Mouse (Mus musculus) left cerebral cortex, adult 6 months (tissue): ENCODE measurements around the gene Gm8126. TPM values are rescaled to one million over a fixed set of nuclear protein-coding genes. Genes with fewer than 3 reads are reported as not detected.

Experiments
- long read RNA-seq, 2 experiments: library from polyadenylated mRNA; unstranded; transcript quantifications; one replicate each; pipeline ENCODE4 v2.0.0; 2019 to 2020
- polyA plus RNA-seq: library from polyadenylated mRNA; unstranded; fragments of <200 nt; fragmentation: Nextera tagmentation; gene quantifications from 2 replicates; pipeline ENCODE4 v1.2.3, GENCODE M21; 2021

Gene Gm8126
- polyA plus RNA-seq, result not detected in 2 replicates
- long read RNA-seq, experiment 1, result 0 reads
- long read RNA-seq, experiment 2, result 0 reads

DNA sequence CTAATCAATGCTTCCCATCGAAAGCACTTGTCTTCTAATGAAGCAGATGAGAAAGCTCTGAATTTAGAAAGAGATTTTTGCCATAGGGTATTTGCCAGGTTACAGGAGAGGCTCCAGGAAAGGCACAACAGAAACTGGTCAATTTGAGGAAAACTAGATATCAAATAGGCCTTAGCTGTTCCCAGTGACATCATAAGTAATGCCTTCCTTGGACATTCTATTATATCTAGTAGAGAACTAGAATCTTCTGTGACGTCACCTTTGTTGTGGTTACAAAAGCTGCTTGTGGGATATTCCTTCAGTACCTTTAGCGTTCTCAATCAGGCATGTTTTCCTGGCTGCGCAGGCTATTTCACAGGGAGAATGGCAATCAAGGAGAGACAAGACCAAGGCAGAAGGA is at the start of gene Gm8126:
Gene Gm8126, plus strand, starts transcription at position 301 of the 400 bp plus-strand sequence.

DNA sequence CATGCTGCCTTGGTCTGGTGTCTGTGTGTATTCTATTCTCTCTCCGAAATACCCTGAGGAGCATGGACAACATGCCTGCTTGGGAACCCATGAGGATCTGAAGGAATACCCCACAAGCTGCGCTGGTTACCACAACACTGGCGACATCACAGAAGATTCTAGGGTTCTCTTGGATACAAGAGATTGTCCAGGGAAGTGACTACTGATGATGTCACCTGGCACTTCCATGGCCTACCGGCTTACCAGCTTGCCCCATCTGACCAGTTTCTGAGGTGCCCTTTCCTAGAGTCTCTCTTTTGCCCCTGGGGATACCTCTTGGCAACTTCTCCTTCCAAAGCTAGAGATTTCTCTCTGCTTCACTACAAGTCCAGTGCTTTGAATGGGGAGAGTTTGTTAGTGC is 23.2 kb upstream of the Gm8126 start, which contains the start of gene Gm8122:
Gene Gm8122, minus strand, starts transcription at position 101 of the 400 bp plus-strand sequence.

DNA sequence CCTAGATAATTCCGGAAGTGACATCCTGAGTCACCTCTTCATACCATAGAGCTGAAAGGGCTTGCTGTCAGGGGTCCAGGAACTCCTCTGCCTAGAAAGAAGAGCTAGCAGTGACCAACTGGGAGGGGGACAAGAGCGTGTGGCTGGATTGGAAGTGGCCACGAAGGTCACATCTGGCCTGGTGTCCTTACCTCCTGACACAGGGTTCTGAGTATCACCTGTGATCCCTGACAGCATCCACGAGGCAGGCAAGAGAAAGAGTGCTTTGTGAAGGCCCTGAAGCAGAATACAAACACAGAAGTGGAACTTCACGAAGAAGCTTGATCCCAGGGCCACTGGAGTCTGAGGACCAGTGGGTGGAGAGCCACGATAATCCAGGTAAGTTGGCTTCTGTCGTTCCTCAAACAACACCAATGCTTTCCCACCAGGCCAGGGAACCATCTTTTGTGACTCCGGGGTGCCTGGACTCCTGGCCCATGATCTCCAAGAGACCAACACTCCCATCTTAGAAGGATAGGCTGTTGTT is 16.6 kb downstream of the Gm8126 start, which contains the start of gene Gm9732:
Gene Gm9732, plus strand, starts transcription at position 51 of the 526 bp plus-strand sequence.

DNA sequence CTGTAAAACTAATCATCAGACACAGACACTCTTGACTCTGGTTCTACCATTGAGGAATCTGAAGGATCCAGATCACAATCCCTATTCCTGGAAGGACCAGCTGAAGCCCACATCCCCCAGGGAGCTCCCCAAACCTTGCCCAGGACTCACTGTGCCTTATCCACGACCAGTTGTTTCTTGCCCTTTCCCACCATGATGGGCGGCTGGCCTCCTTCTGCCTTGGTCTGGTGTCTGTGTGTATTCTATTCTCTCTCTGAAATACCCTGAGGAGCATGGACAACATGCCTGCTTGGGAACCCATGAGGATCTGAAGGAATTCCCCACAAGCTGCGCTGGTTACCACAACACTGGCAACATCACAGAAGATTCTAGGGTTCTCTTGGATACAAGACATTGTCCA is 35.1 kb downstream of the Gm8126 start, which contains the start of gene Gm8127:
Gene Gm8127, minus strand, starts transcription at position 330 of the 400 bp plus-strand sequence.

Other genes with a start within 250 kb of the Gm8126 start
- not detected in 2 replicates for gene Gm10376, start 243.0 kb upstream of the Gm8126 start, polyA plus RNA-seq
- 0.08 TPM in 1 of 2 replicates, not detected in the other for gene Gm8094, start 182.0 kb upstream of the Gm8126 start, polyA plus RNA-seq
- gene Gm8104, start 158.0 kb upstream of the Gm8126 start, polyA plus RNA-seq, result 0.11 and 0.29 TPM in 2 replicates
- not detected in 2 replicates for gene Gm7233, start 78.8 kb upstream of the Gm8126 start, polyA plus RNA-seq
- not detected in 2 replicates for gene Gm8122, start 23.3 kb upstream of the Gm8126 start, polyA plus RNA-seq
- gene Gm9732, start 16.4 kb downstream of the Gm8126 start, polyA plus RNA-seq, result 0.19 and 0.37 TPM in 2 replicates
- not detected in 2 replicates for gene Gm8127, start 35.2 kb downstream of the Gm8126 start, polyA plus RNA-seq
- not detected in 2 replicates for gene 1700001F09Rik, start 89.2 kb downstream of the Gm8126 start, polyA plus RNA-seq
- not detected in 2 replicates for gene Gm8138, start 157.7 kb downstream of the Gm8126 start, polyA plus RNA-seq